Mouse (Mus musculus) layer of hippocampus, adult 8-10 months (tissue): ENCODE measurements at regions not wholly inside any gene's neighbourhood (a gene's known extent, or its start where the extent isn't known, plus 50 kb on each side); places are given as distances from the start of the nearest gene placed in this dataset.

Source experiments
- DNase-seq, 2 experiments: peaks; one replicate each; pipeline ENCODE4 v3.0.0; 2022; ENCODE audit warnings: low spot score in 2 of 2

GRCm38 (mm10) chr9:47265946-47266490 lies 264.0 kb upstream of the Cadm1 start:
- DNase-seq: no peak

GRCm38 (mm10) chr9:47276303-47277005 lies 253.5 kb upstream of the Cadm1 start:
- no peak for DNase-seq

- no peak for DNase-seq
Observed at GRCm38 (mm10) chr9:47279410-47279809, 250.6 kb upstream of the Cadm1 start.

- DNase-seq: no peak
Observed at GRCm38 (mm10) chr9:47280146-47280545, 249.8 kb upstream of the Cadm1 start.

- no peak for DNase-seq
Observed at GRCm38 (mm10) chr9:47280598-47280997, 249.4 kb upstream of the Cadm1 start.

GRCm38 (mm10) chr9:47283746-47284455 lies 246.1 kb upstream of the Cadm1 start:
- DNase-seq: peak in 1 of 2 experiments; percentile 27

GRCm38 (mm10) chr9:47286930-47287722 lies 242.8 kb upstream of the Cadm1 start:
- no peak for DNase-seq

GRCm38 (mm10) chr9:47288587-47289199 lies 241.3 kb upstream of the Cadm1 start:
- no peak for DNase-seq

- no peak for DNase-seq
Observed at GRCm38 (mm10) chr9:47300633-47301032, 229.3 kb upstream of the Cadm1 start.

GRCm38 (mm10) chr9:47307125-47307751 lies 222.7 kb upstream of the Cadm1 start:
- peak in 1 of 2 experiments; percentile 38 for DNase-seq

GRCm38 (mm10) chr9:47307752-47308500 lies 222.0 kb upstream of the Cadm1 start:
- DNase-seq: no peak

GRCm38 (mm10) chr9:47313433-47313832 lies 216.5 kb upstream of the Cadm1 start:
- no peak for DNase-seq

- DNase-seq: no peak
Observed at GRCm38 (mm10) chr9:47314236-47314635, 215.7 kb upstream of the Cadm1 start.

- no peak for DNase-seq
Observed at GRCm38 (mm10) chr9:47320345-47320744, 209.6 kb upstream of the Cadm1 start.

- no peak for DNase-seq
Observed at GRCm38 (mm10) chr9:47321106-47321789, 208.7 kb upstream of the Cadm1 start.

GRCm38 (mm10) chr9:47322293-47322692 lies 207.7 kb upstream of the Cadm1 start:
- DNase-seq: no peak

- DNase-seq: no peak
Observed at GRCm38 (mm10) chr9:47323051-47323450, 206.9 kb upstream of the Cadm1 start.

- no peak for DNase-seq
Observed at GRCm38 (mm10) chr9:47327575-47327974, 202.4 kb upstream of the Cadm1 start.

GRCm38 (mm10) chr9:47332929-47333328 lies 197.0 kb upstream of the Cadm1 start:
- DNase-seq: no peak

GRCm38 (mm10) chr9:47338221-47338620 lies 191.8 kb upstream of the Cadm1 start:
- no peak for DNase-seq
